Mouse (Mus musculus) hindbrain, embryonic 11.5 days (tissue): Measurements from ENCODE around the gene Dock7. TPM values are rescaled to one million over a fixed set of nuclear protein-coding genes. Genes with fewer than 3 reads are reported as not detected.

ENCODE experiments used
- ATAC-seq: fragments of 200-750 bp; cut with Nextera tagmentation; 2 replicates; pipeline ENCODE4 v1.8.0; 2017; ENCODE audit warnings: mild to moderate bottlenecking, moderate TSS enrichment, moderate library complexity; ENCODE audit not compliant: low FRiP score
- DNase-seq: peaks from one replicate; pipeline ENCODE4 v3.0.0-alpha.2; 2015; ENCODE audit warnings: low spot score
- H3K27ac ChIP-seq: fragments of 300-500 bp; sonication (generic); 2 replicates; pipeline ENCODE4 v1.5.1; 2014; ENCODE audit warnings: mild to moderate bottlenecking, low read depth, low read length
- H3K27me3 ChIP-seq: fragments of 300-500 bp; sonication (generic); 2 replicates; pipeline ENCODE4 v1.6.1; 2014; ENCODE audit warnings: mild to moderate bottlenecking, low read length, moderate library complexity, mixed read lengths; ENCODE audit not compliant: control insufficient read depth, insufficient read depth
- H3K36me3 ChIP-seq: fragments of 300-500 bp; sonication (generic); 2 replicates; pipeline ENCODE4 v1.6.1; 2014; ENCODE audit warnings: mild to moderate bottlenecking, low read length, moderate library complexity, mixed read lengths; ENCODE audit not compliant: control insufficient read depth, insufficient read depth
- H3K4me1 ChIP-seq: fragments of 300-500 bp; sonication (generic); replicated peaks from 2 replicates; pipeline ENCODE4 v1.6.1; 2014; ENCODE audit warnings: low read length, mixed read lengths; ENCODE audit not compliant: control insufficient read depth, insufficient read depth
- H3K4me2 ChIP-seq: fragments of 300-500 bp; sonication (generic); replicated peaks from 2 replicates; pipeline ENCODE4 v1.6.1; 2014; ENCODE audit warnings: mild to moderate bottlenecking, low read depth, low read length
- H3K4me3 ChIP-seq: fragments of 300-500 bp; sonication (generic); 2 replicates; pipeline ENCODE4 v1.5.1; 2014; ENCODE audit warnings: low read depth, low read length
- H3K9ac ChIP-seq: fragments of 300-500 bp; sonication (generic); 2 replicates; pipeline ENCODE4 v1.6.1; 2014; ENCODE audit warnings: low read depth, low read length
- H3K9me3 ChIP-seq: fragments of 300-500 bp; sonication (generic); 2 replicates; pipeline ENCODE4 v1.6.1; 2016; ENCODE audit warnings: low read length; ENCODE audit not compliant: control insufficient read depth
- WGBS: fragments of 180-500 bp; shearing (Covaris S2); extraction: QIAGEN DNeasy Blood & Tissue Kit; methylation state at CpG from one replicate; pipeline ENCODE4 v1.1.7; 2014; 5-methylcytosine and 5-hydroxymethylcytosine counted together
- polyA plus RNA-seq: library from polyadenylated mRNA; unstranded; fragments of >200 nt; fragmentation: Nextera tagmentation; extraction: Ambion mirVana; gene quantifications from 2 replicates; pipeline ENCODE4 v1.2.1, GENCODE M21; 2014

Gene Dock7
- polyA plus RNA-seq, 1 experiment from 2014 or later: 104 TPM

GRCm38 (mm10) chr4:98923568-98924070, 197.1 kb downstream of the Dock7 start, which contains the start of gene Usp1:
Usp1 (plus strand) TSS chr4:98923810.
- DNase-seq: peak; percentile 82
- peak; percentile 73 for ATAC-seq
- no peaks in the 10 kb centered on the region for H3K27me3 ChIP-seq
- no peaks in the 10 kb centered on the region for H3K9me3 ChIP-seq
- no peaks in the 10 kb centered on the region; the same call in 1 of the 2 replicates for H3K4me1 ChIP-seq
- H3K4me3 ChIP-seq: peak within 1 kb of the TSS; percentile 95
- H3K27ac ChIP-seq: peak within 1 kb of the TSS; percentile 99
- no peaks in the 10 kb centered on the region for H3K36me3 ChIP-seq
- H3K9ac ChIP-seq: peak within 1 kb of the TSS; percentile 95
- WGBS: 0% methylated on average over 38 of the region's 67 CpGs
- H3K4me2 ChIP-seq: peak within 1 kb of the TSS; percentile 80

- under 1% methylated on average over 52 of the region's 53 CpGs for WGBS
Observed at GRCm38 (mm10) chr4:98922643-98923567, 197.8 kb downstream of the Dock7 start.

GRCm38 (mm10) chr4:98922061-98922642, 198.6 kb downstream of the Dock7 start:
- ATAC-seq (peak; percentile 7), DNase-seq (peak; percentile 31)
- Histone ChIP-seq H3K27ac (peak overlapping the region; percentile 92), H3K4me1 (no peaks in the 10 kb centered on the region; the same call in 1 of the 2 replicates), H3K4me3 (peak overlapping the region; percentile 95), H3K36me3 (no peaks in the 10 kb centered on the region), H3K9me3 (no peaks in the 10 kb centered on the region), H3K27me3 (no peaks in the 10 kb centered on the region), H3K4me2 (peak overlapping the region; percentile 80), H3K9ac (peak overlapping the region; percentile 78)
- WGBS: 19% methylated on average over 18 of the region's 18 CpGs

More at GRCm38 (mm10) chr4:98922643-98923567, 197.8 kb downstream of the Dock7 start:
- Histone ChIP-seq H3K9ac (peak overlapping the region; percentile 78), H3K4me3 (peak overlapping the region; percentile 95), H3K4me1 (no peaks in the 10 kb centered on the region; the same call in 1 of the 2 replicates), H3K27ac (peak overlapping the region; percentile 99), H3K36me3 (no peaks in the 10 kb centered on the region), H3K4me2 (peak overlapping the region; percentile 80), H3K9me3 (no peaks in the 10 kb centered on the region), H3K27me3 (no peaks in the 10 kb centered on the region)
- ATAC-seq (peak; percentile 97), DNase-seq (peak; percentile 95)

- no peak overlapping the region for H3K4me2 ChIP-seq
- no peak overlapping the region for H3K9ac ChIP-seq
- WGBS: 88% methylated on average over 4 of the region's 4 CpGs
- no peaks in the 10 kb centered on the region; the same call in 1 of the 2 replicates for H3K4me1 ChIP-seq
- no peaks in the 10 kb centered on the region for H3K36me3 ChIP-seq
- H3K9me3 ChIP-seq: no peaks in the 10 kb centered on the region
- no peak overlapping the region for H3K27ac ChIP-seq
- no peaks in the 10 kb centered on the region for H3K27me3 ChIP-seq
- H3K4me3 ChIP-seq: no peak overlapping the region
- DNase-seq: no peak
- ATAC-seq: no peak
Observed at GRCm38 (mm10) chr4:98920896-98921295, 199.8 kb downstream of the Dock7 start.

- Histone ChIP-seq H3K9me3 (no peaks in the 10 kb centered on the region), H3K4me2 (no peak overlapping the region), H3K27me3 (no peaks in the 10 kb centered on the region), H3K4me1 (no peaks in the 10 kb centered on the region; the same call in 1 of the 2 replicates), H3K4me3 (no peak overlapping the region), H3K9ac (no peak overlapping the region), H3K27ac (no peak overlapping the region), H3K36me3 (no peaks in the 10 kb centered on the region)
- ATAC-seq: no peak
- no peak for DNase-seq
- 88% methylated on average over 1 of the region's 1 CpGs for WGBS
Observed at GRCm38 (mm10) chr4:98918204-98918603, 202.5 kb downstream of the Dock7 start.

- 84% methylated on average over 2 of the region's 2 CpGs for WGBS
- no peak overlapping the region for H3K9ac ChIP-seq
Observed at GRCm38 (mm10) chr4:98917724-98918123, 203.0 kb downstream of the Dock7 start.

GRCm38 (mm10) chr4:98910246-98910645, 210.5 kb downstream of the Dock7 start:
- DNase-seq (no peak), ATAC-seq (no peak)
- Histone ChIP-seq H3K27me3 (no peaks in the 10 kb centered on the region), H3K27ac (no peak overlapping the region), H3K36me3 (no peaks in the 10 kb centered on the region), H3K9me3 (no peaks in the 10 kb centered on the region), H3K9ac (no peak overlapping the region), H3K4me2 (no peak overlapping the region), H3K4me1 (no peaks in the 10 kb centered on the region), H3K4me3 (no peak overlapping the region)
- WGBS: 89% methylated on average over 5 of the region's 5 CpGs

More at GRCm38 (mm10) chr4:98917724-98918123, 203.0 kb downstream of the Dock7 start:
- H3K4me2 ChIP-seq: no peak overlapping the region
- H3K9me3 ChIP-seq: no peaks in the 10 kb centered on the region
- ATAC-seq (no peak), DNase-seq (no peak)
- H3K36me3 ChIP-seq: no peaks in the 10 kb centered on the region
- H3K27ac ChIP-seq: no peak overlapping the region
- no peaks in the 10 kb centered on the region; the same call in 1 of the 2 replicates for H3K4me1 ChIP-seq
- no peak overlapping the region for H3K4me3 ChIP-seq
- no peaks in the 10 kb centered on the region for H3K27me3 ChIP-seq

- WGBS: 25% methylated on average over 10 of the region's 10 CpGs
- Histone ChIP-seq H3K36me3 (no peaks in the 10 kb centered on the region), H3K4me3 (no peak overlapping the region), H3K4me2 (no peak overlapping the region), H3K27ac (no peak overlapping the region), H3K4me1 (no peaks in the 10 kb centered on the region), H3K9ac (no peak overlapping the region), H3K27me3 (no peaks in the 10 kb centered on the region), H3K9me3 (no peaks in the 10 kb centered on the region)
- DNase-seq (peak; percentile 79), ATAC-seq (no peak)
Observed at GRCm38 (mm10) chr4:98887148-98887547, 233.6 kb downstream of the Dock7 start.
